Mouse (Mus musculus): ENCODE data around the gene Chic2. TPM values are rescaled to one million over a fixed set of nuclear protein-coding genes. Genes with fewer than 3 reads are reported as not detected.

Chic2 gene
- polyA plus RNA-seq, 1 experiment, result 31.6 TPM

DNA sequence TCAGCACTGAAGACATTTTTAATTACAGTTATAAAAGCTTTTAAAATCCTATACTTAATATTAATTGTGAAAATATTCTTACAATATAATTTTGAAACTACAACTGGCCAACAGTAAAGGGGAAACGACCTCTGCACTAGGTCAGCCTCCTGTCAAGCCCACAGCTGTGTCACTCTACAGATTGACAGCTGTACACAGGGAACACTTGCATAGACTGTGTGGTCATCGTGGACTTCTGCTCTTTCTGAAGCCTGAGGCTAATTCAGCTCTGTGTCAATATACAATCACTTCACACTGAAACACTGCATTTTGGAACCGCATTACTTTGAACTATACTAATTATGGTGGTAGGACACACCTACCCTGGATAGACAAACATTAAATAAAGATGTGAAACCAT is 39.8 kb downstream of the Chic2 start:
- TF ChIP-seq CTCF (IDR thresholded peaks at IDR 0.05; ENCODE audit: borderline replicate concordance, extremely low read depth, insufficient read depth, insufficient read length), result no peak
- no peak for DNase-seq (ENCODE audit: low read depth)

DNA sequence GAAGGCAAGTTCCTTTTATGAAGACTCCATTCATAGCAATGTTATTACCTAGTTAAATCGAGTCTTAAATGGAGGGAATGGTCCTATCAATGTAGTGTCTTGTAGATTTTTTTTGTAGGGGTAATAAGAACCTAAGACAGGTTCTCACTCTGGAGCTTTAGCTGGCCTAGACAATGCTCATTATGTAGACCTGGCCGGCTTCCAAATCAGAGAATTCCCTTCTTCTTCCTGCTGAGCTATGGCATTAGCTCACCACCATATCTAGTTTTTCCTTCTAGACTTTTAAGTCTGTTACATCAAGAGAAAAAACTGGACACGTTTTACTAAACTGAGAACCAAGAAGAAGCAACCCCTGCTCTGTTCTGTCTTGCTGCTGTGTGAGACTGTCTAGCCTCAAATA is 42.5 kb downstream of the Chic2 start:
- DNase-seq (ENCODE audit: low read depth), result peak; percentile 35
- TF ChIP-seq POLR2A (IDR thresholded peaks at IDR 0.05; ENCODE audit: borderline replicate concordance, extremely low read depth, insufficient read depth, insufficient read length, poor library complexity, severe bottlenecking), result no peak

- peak; percentile 97 for DNase-seq (ENCODE audit: low read depth)
- no peak for TF ChIP-seq CTCF (IDR thresholded peaks at IDR 0.05; ENCODE audit: borderline replicate concordance, extremely low read depth, insufficient read depth, insufficient read length)
- no peak for TF ChIP-seq POLR2A (IDR thresholded peaks at IDR 0.05; ENCODE audit: borderline replicate concordance, extremely low read depth, insufficient read depth, insufficient read length, poor library complexity, severe bottlenecking)
Observed at GRCm38 (mm10) chr5:74998716-74999512, 45.7 kb downstream of the Chic2 start.

DNA sequence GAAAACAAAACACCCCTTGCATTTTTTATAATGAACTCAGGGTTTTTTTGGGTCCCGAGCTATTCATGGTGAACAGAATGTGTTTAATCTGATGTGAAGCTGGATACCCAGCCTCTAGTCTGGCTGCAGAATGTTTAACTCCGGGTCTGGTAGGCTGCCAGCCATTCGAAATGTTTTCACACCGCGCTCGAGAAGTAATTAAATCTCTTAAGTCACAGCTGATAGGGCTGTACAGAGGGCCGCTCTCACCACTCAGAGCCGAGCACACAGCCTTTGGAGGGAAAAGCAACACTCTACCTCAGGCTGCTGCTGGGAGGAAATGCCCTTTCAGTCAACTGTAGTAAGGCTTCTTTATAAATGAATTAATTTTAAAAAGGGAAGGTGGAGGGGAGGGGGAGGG is 49.6 kb downstream of the Chic2 start:
- TF ChIP-seq CTCF (IDR thresholded peaks at IDR 0.05; ENCODE audit: borderline replicate concordance, extremely low read depth, insufficient read depth, insufficient read length), result no peak
- TF ChIP-seq POLR2A (IDR thresholded peaks at IDR 0.05; ENCODE audit: borderline replicate concordance, extremely low read depth, insufficient read depth, insufficient read length, poor library complexity, severe bottlenecking), result no peak
- DNase-seq (ENCODE audit: low read depth), result peak; percentile 95

- TF ChIP-seq POLR2A (IDR thresholded peaks at IDR 0.05; ENCODE audit: borderline replicate concordance, extremely low read depth, insufficient read depth, insufficient read length, poor library complexity, severe bottlenecking) (no peak), CTCF (IDR thresholded peaks at IDR 0.05; ENCODE audit: borderline replicate concordance, extremely low read depth, insufficient read depth, insufficient read length) (no peak)
- DNase-seq (ENCODE audit: low read depth), result no peak
Observed at GRCm38 (mm10) chr5:74984101-74984500, 60.5 kb downstream of the Chic2 start.

- TF ChIP-seq POLR2A (IDR thresholded peaks at IDR 0.05; ENCODE audit: borderline replicate concordance, extremely low read depth, insufficient read depth, insufficient read length, poor library complexity, severe bottlenecking) (no peak), CTCF (IDR thresholded peaks at IDR 0.05; ENCODE audit: borderline replicate concordance, extremely low read depth, insufficient read depth, insufficient read length) (no peak)
- DNase-seq (ENCODE audit: low read depth), result peak; percentile 53
Observed at GRCm38 (mm10) chr5:74980574-74980973, 64.0 kb downstream of the Chic2 start.

DNA sequence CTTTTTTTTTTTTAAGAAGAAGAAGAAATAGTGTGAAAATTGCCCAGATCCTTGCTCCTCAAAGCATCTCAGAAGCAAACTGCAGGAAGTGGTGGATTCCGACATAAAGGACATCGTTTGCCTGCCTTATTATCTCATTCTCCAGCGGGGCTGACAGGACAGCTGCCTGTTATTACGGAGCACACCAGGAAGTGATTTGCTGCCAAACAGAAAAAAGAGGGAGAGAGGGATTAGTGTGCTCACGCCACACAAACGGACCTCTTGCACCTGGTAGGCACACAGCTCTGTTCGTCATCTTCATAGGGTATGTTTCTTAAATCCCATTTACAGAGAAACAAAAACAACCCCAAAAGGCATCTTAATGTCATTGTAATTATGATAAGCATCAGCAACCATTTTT is 64.4 kb downstream of the Chic2 start:
- peak; percentile 85 for DNase-seq (ENCODE audit: low read depth)
- no peak for TF ChIP-seq CTCF (IDR thresholded peaks at IDR 0.05; ENCODE audit: borderline replicate concordance, extremely low read depth, insufficient read depth, insufficient read length)
- no peak for TF ChIP-seq POLR2A (IDR thresholded peaks at IDR 0.05; ENCODE audit: borderline replicate concordance, extremely low read depth, insufficient read depth, insufficient read length, poor library complexity, severe bottlenecking)

- no peak for DNase-seq (ENCODE audit: low read depth)
- TF ChIP-seq POLR2A (IDR thresholded peaks at IDR 0.05; ENCODE audit: borderline replicate concordance, extremely low read depth, insufficient read depth, insufficient read length, poor library complexity, severe bottlenecking) (no peak), CTCF (IDR thresholded peaks at IDR 0.05; ENCODE audit: borderline replicate concordance, extremely low read depth, insufficient read depth, insufficient read length) (no peak)
Observed at GRCm38 (mm10) chr5:74979586-74979985, 65.0 kb downstream of the Chic2 start.

- DNase-seq (ENCODE audit: low read depth), result no peak
Observed at GRCm38 (mm10) chr5:74975507-74975906, 69.1 kb downstream of the Chic2 start.

DNA sequence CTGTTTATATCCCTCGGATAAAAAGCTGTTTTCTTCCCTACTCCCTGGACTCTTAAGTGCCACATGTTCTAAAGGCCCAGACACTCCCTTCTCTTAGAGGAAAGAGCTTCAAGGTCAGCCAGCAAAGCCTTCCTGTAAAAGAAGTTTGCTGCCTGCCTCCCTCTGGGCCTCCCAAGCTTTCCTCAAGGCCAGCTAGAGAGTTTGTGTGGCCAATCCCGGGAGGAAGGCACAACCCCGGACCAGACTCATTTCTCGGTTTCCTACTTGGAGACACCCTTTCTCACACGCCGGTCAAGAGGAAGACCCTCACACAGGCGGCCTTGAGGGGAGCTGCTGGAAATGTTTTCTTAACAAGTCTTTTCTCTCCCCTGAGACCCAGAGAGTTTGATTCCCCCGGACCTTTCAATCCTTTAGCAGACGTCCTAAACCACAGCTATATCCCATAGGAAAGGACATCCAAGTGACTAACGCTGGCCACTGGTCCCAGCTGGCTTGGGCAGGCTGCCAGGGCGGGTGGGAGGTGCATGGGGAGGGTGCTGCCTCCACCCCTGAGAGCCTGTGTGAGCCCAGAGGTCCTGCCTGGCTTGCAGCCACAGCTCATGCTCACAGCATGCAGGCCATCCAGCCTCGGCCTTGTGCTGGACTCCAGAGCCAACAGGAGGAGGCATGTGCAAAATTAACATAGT is 69.7 kb downstream of the Chic2 start:
- TF ChIP-seq CTCF (IDR thresholded peaks at IDR 0.05; ENCODE audit: borderline replicate concordance, extremely low read depth, insufficient read depth, insufficient read length) (no peak), POLR2A (IDR thresholded peaks at IDR 0.05; ENCODE audit: borderline replicate concordance, extremely low read depth, insufficient read depth, insufficient read length, poor library complexity, severe bottlenecking) (no peak)
- peak; percentile 58 for DNase-seq (ENCODE audit: low read depth)

More at GRCm38 (mm10) chr5:74975507-74975906, 69.1 kb downstream of the Chic2 start:
- TF ChIP-seq POLR2A (IDR thresholded peaks at IDR 0.05; ENCODE audit: borderline replicate concordance, extremely low read depth, insufficient read depth, insufficient read length, poor library complexity, severe bottlenecking) (no peak), CTCF (IDR thresholded peaks at IDR 0.05; ENCODE audit: borderline replicate concordance, extremely low read depth, insufficient read depth, insufficient read length) (no peak)

DNA sequence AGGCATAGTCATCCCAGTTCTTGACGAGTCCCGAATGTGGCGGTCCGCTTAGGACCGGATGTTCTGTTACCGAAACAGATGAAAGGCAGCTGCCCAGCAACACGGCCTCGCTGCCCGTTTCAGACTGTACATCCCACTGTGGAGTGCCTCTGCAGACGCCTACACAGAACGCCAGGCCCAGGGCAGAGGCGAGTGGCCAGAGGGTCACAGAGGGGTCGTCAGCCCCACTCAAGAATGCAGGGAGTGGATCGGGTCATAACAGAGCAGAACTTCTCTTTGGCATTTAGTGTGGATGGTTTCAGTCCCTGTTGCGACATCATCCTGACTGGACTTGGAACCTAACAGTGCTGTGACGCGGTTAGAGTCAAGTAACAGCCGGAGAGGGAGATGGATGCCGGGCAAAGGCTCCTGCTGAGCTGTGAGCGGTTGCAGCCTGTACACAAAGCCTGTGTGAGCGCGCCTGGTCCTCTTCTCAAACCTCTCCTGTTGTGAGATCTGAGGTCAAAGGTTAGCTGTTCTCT is 70.5 kb downstream of the Chic2 start:
- no peak for DNase-seq (ENCODE audit: low read depth)
- TF ChIP-seq CTCF (IDR thresholded peaks at IDR 0.05; ENCODE audit: borderline replicate concordance, extremely low read depth, insufficient read depth, insufficient read length) (no peak), POLR2A (IDR thresholded peaks at IDR 0.05; ENCODE audit: borderline replicate concordance, extremely low read depth, insufficient read depth, insufficient read length, poor library complexity, severe bottlenecking) (no peak)

DNA sequence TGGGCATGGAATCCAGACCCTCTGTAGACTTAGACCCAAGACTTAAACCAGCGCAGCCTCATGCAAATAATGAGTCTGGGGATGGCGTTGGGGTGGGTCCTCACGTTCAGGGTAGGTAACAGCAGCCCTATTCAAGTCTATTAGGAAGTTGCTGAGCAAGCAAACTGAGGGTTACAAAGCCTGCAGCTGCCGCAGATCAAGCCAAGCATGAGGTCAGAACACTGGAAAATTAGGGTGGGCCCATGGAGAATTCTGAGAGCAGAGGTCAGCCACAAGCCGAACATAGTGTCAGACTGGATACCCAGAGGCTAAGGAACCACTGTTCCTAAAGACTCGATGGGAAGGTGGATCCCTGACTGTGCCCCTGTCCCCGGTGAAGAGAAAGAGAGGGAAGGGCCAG is 73.2 kb downstream of the Chic2 start:
- DNase-seq (ENCODE audit: low read depth), result no peak
- TF ChIP-seq CTCF (IDR thresholded peaks at IDR 0.05; ENCODE audit: borderline replicate concordance, extremely low read depth, insufficient read depth, insufficient read length) (no peak), POLR2A (IDR thresholded peaks at IDR 0.05; ENCODE audit: borderline replicate concordance, extremely low read depth, insufficient read depth, insufficient read length, poor library complexity, severe bottlenecking) (no peak)
